Mouse (Mus musculus) liver, embryonic 14.5 days (tissue): ENCODE measurements around the gene Pigk. TPM values are rescaled to one million over a fixed set of nuclear protein-coding genes. Genes with fewer than 3 reads are reported as not detected.

ENCODE experiments used
- ATAC-seq: fragments of 200-750 bp; cut with Nextera tagmentation; 2 replicates; pipeline ENCODE4 v1.8.0; 2017; ENCODE audit warnings: moderate number of reproducible peaks, mild to moderate bottlenecking, moderate library complexity; ENCODE audit not compliant: insufficient read depth
- DNase-seq, 3 experiments: peaks; one replicate each; pipeline ENCODE4 v3.0.0-alpha.2; 2012 to 2013; ENCODE audit warnings: low read depth in 3 of 3, low spot score in 3 of 3
- H3K27ac ChIP-seq: fragments of 300-500 bp; sonication (generic); 2 replicates; pipeline ENCODE4 v1.5.1; 2014; ENCODE audit warnings: moderate library complexity, mild to moderate bottlenecking, control low read depth, inconsistent platforms
- H3K27me3 ChIP-seq: fragments of 300-500 bp; sonication (generic); 2 replicates; pipeline ENCODE4 v1.6.1; 2014; ENCODE audit warnings: mild to moderate bottlenecking, low read length, moderate library complexity; ENCODE audit not compliant: control insufficient read depth, insufficient read depth
- H3K36me3 ChIP-seq: fragments of 300-500 bp; sonication (generic); replicated peaks from 2 replicates; pipeline ENCODE4 v1.6.1; 2014; ENCODE audit warnings: low read depth; ENCODE audit not compliant: control insufficient read depth, insufficient read depth
- H3K4me1 ChIP-seq, 2 experiments: fragments of 200-500 bp in 1 of 2; fragments of 300-500 bp in 1 of 2; sonication (generic) in 1 of 2; replicated peaks; 2 replicates each; pipeline ENCODE4 v1.6.1; 2012 to 2014; ENCODE audit warnings: antibody characterized with exemption in 1 of 2, inconsistent platforms in 1 of 2, low read length in 1 of 2; ENCODE audit not compliant: control insufficient read depth in 2 of 2, insufficient read depth in 2 of 2
- H3K4me2 ChIP-seq: fragments of 300-500 bp; sonication (generic); 2 replicates; pipeline ENCODE4 v1.6.1; 2014; ENCODE audit warnings: low read depth, mild to moderate bottlenecking, control low read depth, moderate library complexity
- H3K4me3 ChIP-seq, 2 experiments: fragments of 200-500 bp in 1 of 2; fragments of 300-500 bp in 1 of 2; sonication (generic) in 1 of 2; 2 replicates each; pipeline ENCODE4 v1.5.1; 2012 to 2014; ENCODE audit warnings: low read depth in 2 of 2, low read length in 2 of 2, mild to moderate bottlenecking in 2 of 2, control low read depth in 1 of 2, inconsistent platforms in 1 of 2, moderate library complexity in 1 of 2; ENCODE audit not compliant: insufficient read depth in 1 of 2
- H3K9ac ChIP-seq: fragments of 300-500 bp; sonication (generic); replicated peaks from 2 replicates; pipeline ENCODE4 v1.6.1; 2014; ENCODE audit warnings: mild to moderate bottlenecking, control low read depth, moderate library complexity
- H3K9me3 ChIP-seq: fragments of 300-500 bp; sonication (generic); 2 replicates; pipeline ENCODE4 v1.6.1; 2016; ENCODE audit warnings: low read length, mixed read lengths; ENCODE audit not compliant: control insufficient read depth
- CTCF ChIP-seq: IDR thresholded peaks from 2 replicates; pipeline ENCODE4 v1.5.1; 2016; ENCODE audit warnings: antibody characterized with exemption, low read depth, control low read depth
- EP300 ChIP-seq: IDR thresholded peaks from 2 replicates; pipeline ENCODE4 v1.6.1; 2016; ENCODE audit warnings: antibody characterized with exemption, low read depth
- WGBS: fragments of 180-500 bp; shearing (Covaris S2); extraction: QIAGEN DNeasy Blood & Tissue Kit; methylation state at CpG from one replicate; pipeline ENCODE4 v1.1.7; 2014; ENCODE audit not compliant: insufficient replicate concordance; 5-methylcytosine and 5-hydroxymethylcytosine counted together
- polyA plus RNA-seq, 2 experiments: library from polyadenylated mRNA; depleted of rRNA in 1 of 2; stranded (reverse) in 1 of 2; unstranded in 1 of 2; fragments of >200 nt; fragmentation: Nextera tagmentation in 1 of 2; extraction: Ambion mirVana in 1 of 2; gene quantifications; 2 replicates each; pipeline versions ENCODE4 v1.2.1 to v1.2.3; 2012 to 2014

Gene Pigk
- polyA plus RNA-seq, 2 experiments, result 7.9 to 23.3 TPM

DNA sequence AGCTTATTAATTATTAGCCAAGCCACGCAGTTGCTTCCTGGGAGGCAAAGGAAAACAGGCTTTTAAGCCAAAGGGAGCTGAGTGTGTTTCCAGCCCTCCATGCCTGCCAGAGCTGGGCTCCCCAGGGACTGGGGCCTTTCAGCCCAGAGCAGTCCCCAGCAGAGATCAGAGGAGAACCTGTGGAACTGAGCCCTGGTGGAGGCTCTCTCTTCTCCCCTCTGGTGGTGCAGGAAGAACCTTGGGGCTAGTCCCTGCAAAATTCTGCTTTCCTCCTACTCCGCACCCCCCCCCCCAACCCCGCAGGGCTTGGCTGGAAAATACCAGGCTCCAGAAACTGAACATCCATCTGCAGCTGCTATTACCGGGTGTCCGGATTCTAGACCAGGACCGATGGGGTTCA is 266.5 kb downstream of the Pigk start:
- 20% methylated on average over 6 of the region's 6 CpGs for WGBS
- ATAC-seq (no peak), DNase-seq (no peak)
- Histone ChIP-seq H3K27me3 (peaks cover 26% of the 10 kb centered on the region), H3K4me2 (no peak overlapping the region), H3K36me3 (no peaks in the 10 kb centered on the region), H3K9me3 (no peaks in the 10 kb centered on the region), H3K4me1 (peaks cover 0 to 5% of the 10 kb centered on the region in 2 experiments; a peak in 1 of 4 replicates), H3K27ac (no peak overlapping the region), H3K9ac (no peak overlapping the region), H3K4me3 (no peak overlapping the region)
- TF ChIP-seq EP300 (no peak), CTCF (no peak)

DNA sequence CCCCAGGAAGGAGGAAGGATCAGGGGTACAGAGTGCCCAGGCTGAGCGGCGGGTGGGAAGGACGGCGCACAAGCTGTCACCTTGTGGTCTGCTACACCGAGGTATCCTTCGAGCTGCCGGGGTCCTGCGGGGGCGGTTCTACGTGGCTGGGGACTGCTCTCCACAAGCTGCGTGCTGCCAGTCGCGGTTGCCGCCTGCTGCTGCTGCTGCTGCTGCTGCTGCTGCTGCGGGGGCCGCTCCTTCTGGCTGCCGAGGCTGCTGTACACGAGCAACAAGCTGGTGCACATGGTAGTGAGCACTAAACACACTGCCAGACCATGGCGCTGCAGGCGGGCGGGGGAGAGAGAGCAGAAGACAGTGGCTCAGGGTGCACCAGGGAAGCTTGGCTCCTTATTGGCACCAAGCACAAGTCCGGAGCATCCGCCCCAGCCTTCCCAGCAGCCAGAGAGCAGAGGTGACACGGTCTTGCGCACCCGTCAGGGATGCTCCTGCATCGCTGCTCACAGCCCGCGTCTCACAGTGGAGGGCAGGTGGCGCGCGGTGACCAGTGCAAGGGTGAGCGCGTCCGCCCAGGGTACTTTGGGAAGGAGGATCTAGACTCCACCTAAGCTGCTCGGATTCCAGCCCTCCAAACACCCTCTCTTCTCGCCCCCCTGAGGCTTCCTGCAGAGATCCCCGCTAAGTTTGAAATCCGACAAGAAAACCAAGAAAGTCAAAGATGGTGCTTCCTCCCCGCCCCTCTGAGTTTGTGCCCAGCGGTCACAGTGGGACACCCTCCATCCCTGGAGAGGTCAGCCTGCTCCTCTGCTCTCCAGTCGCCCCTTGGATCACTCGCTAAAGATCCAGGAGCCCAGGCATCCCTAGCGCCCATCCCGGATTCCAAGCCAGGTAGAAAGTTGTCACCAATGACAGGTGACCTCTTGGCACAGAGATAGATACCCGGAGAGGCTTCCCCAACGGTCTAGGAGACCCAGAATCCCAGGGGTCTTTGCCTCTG is 267.4 kb downstream of the Pigk start:
- no peak for TF ChIP-seq CTCF
- TF ChIP-seq EP300, result no peak
- 0 out of 4 replicates have a peak overlapping the region, but pooled peaks of 1 of the 2 experiments have one; percentile 8 for H3K4me3 ChIP-seq
- H3K9me3 ChIP-seq, result no peaks in the 10 kb centered on the region
- WGBS, result under 1% methylated on average over 47 of the region's 47 CpGs
- H3K4me1 ChIP-seq, result peaks cover 0 to 5% of the 10 kb centered on the region in 2 experiments; a peak in 1 of 4 replicates
- ATAC-seq (no peak), DNase-seq (no peak)
- no peak overlapping the region for H3K9ac ChIP-seq
- H3K27ac ChIP-seq, result no peak overlapping the region
- no peaks in the 10 kb centered on the region for H3K36me3 ChIP-seq
- H3K4me2 ChIP-seq, result peak overlapping the region; percentile 1
- H3K27me3 ChIP-seq, result peaks cover 26% of the 10 kb centered on the region

DNA sequence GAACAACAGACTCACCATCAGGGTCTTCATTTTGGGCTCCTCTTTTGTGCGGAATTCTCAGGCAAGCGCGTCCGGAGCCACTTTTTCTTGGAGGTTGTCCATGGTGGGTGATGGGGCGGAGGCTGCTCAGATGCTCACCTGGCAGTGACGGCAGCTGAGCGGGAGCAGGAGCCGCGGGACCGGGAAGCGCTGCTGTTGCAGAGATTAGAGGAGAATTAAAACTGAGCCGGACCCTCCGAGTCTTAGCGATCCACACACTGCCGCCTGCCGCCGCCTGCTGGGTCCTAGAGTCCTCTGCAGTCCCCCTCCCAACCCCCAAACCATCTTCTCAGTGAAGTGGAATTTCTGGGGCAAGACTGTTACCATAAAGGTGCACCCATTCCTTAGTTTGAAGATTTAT is 268.1 kb downstream of the Pigk start, which contains the start of gene St6galnac5:
Gene St6galnac5 (minus strand): TSS at position 259 of the 400 bp plus-strand sequence.
- H3K27me3 ChIP-seq, result peaks cover 26% of the 10 kb centered on the region
- no peaks in the 10 kb centered on the region for H3K9me3 ChIP-seq
- H3K27ac ChIP-seq, result no peak within 1 kb of the TSS
- peaks cover 0 to 5% of the 10 kb centered on the region in 2 experiments; a peak in 1 of 4 replicates for H3K4me1 ChIP-seq
- DNase-seq (no peak), ATAC-seq (no peak)
- TF ChIP-seq CTCF, result 0 out of 2 replicates have a peak, but pooled peaks have one; percentile 10
- TF ChIP-seq EP300, result no peak
- no peaks in the 10 kb centered on the region for H3K36me3 ChIP-seq
- peak within 1 kb of the TSS; percentile 1 for H3K4me2 ChIP-seq
- peak within 1 kb of the TSS in 1 of 2 experiments; percentile 14; a peak in 1 of 4 replicates for H3K4me3 ChIP-seq
- no peak within 1 kb of the TSS for H3K9ac ChIP-seq
- 2% methylated on average over 17 of the region's 17 CpGs for WGBS

DNA sequence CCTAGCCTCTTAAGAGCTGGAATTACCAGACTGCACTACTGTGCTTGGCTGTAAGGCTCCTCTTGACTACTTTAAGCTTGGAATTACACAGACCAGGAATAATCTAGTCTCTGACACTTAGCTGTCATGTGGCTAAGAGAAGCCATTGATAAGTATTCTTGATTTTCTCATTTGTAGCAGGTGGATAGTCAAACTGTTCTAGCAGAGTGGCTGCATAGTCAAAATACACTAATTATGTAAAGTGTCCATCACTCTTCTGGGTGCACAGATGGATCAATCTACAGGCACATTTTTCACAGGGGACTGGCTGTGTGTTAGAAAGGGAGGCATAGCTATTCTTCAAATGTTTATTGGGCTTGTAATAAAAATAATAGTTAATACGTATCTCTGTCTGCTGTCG is 276.9 kb downstream of the Pigk start:
- no peak for TF ChIP-seq EP300
- TF ChIP-seq CTCF, result no peak
- no peaks in the 10 kb centered on the region for H3K9me3 ChIP-seq
- no peak overlapping the region for H3K4me3 ChIP-seq
- H3K27ac ChIP-seq, result no peak overlapping the region
- 78% methylated on average over 2 of the region's 2 CpGs for WGBS
- no peak overlapping the region for H3K4me2 ChIP-seq
- no peaks in the 10 kb centered on the region for H3K36me3 ChIP-seq
- no peak for DNase-seq
- ATAC-seq, result no peak
- no peak overlapping the region for H3K9ac ChIP-seq
- no peaks in the 10 kb centered on the region for H3K27me3 ChIP-seq
- no peaks in the 10 kb centered on the region for H3K4me1 ChIP-seq

DNA sequence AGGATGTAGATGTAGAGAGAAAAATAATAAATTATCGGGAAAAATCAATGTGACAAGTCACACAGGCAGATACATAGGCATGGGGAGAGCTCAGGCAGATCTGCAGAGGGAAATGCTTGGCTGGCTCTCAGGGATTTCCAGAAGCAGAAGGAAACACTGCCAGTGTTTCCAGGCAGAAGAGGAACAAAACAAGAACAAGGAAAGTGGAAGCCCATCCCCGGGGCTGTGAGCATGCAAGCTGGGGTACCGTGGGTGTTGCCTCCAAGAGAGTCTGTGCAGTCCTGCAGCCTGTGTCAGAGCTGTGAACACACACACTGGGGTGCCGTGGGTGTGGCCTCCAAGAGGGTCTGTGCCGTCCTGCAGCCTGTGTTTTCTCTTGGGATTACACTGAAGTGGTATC is 279.7 kb downstream of the Pigk start:
- no peaks in the 10 kb centered on the region for H3K36me3 ChIP-seq
- no peaks in the 10 kb centered on the region for H3K4me1 ChIP-seq
- H3K9me3 ChIP-seq, result no peaks in the 10 kb centered on the region
- 58% methylated on average over 5 of the region's 5 CpGs for WGBS
- no peaks in the 10 kb centered on the region for H3K27me3 ChIP-seq
- TF ChIP-seq CTCF, result no peak
- TF ChIP-seq EP300, result no peak
- DNase-seq (no peak), ATAC-seq (no peak)
- no peak overlapping the region for H3K4me3 ChIP-seq
- H3K27ac ChIP-seq, result no peak overlapping the region
- H3K9ac ChIP-seq, result no peak overlapping the region
- no peak overlapping the region for H3K4me2 ChIP-seq
